Mouse (Mus musculus): Measurements from ENCODE around the gene Sgip1.

The Sgip1 gene

GRCm38 (mm10) chr4:102741287-102741686, at the start of gene Sgip1:
Gene Sgip1, plus strand, starts transcription at chr4:102741297.
- TF ChIP-seq POU5F1 (IDR thresholded peaks at IDR 0.05; ENCODE audit: borderline replicate concordance, low read length), result no peak
- no peak for TF ChIP-seq NANOG (IDR thresholded peaks at IDR 0.05; ENCODE audit: borderline replicate concordance, low read length)
- TF ChIP-seq CTCF (conservative IDR thresholded peaks at IDR 0.05; ENCODE audit: low read length), result no peak
- H3K4me1 ChIP-seq (replicated peaks; ENCODE audit: low read depth, low read length), result no peaks in the 10 kb centered on the region
- H3K27me3 ChIP-seq (ENCODE audit: insufficient read depth, low read length), result 0 out of 2 replicates have a peak, but pooled peaks cover 3% of the 10 kb centered on the region
- H3K9me3 ChIP-seq (ENCODE audit: low read length), result no peaks in the 10 kb centered on the region
- no peak within 1 kb of the TSS for H3K4me3 ChIP-seq (replicated peaks; ENCODE audit: low read length)
- no peaks in the 10 kb centered on the region for H3K36me3 ChIP-seq (ENCODE audit: insufficient read depth, low read length)

GRCm38 (mm10) chr4:102691402-102691801, 49.7 kb upstream of the Sgip1 start:
- Histone ChIP-seq H3K4me1 (replicated peaks; ENCODE audit: low read depth, low read length) (no peaks in the 10 kb centered on the region), H3K36me3 (ENCODE audit: insufficient read depth, low read length) (no peaks in the 10 kb centered on the region), H3K27me3 (ENCODE audit: insufficient read depth, low read length) (no peaks in the 10 kb centered on the region), H3K9me3 (ENCODE audit: low read length) (no peaks in the 10 kb centered on the region), H3K4me3 (replicated peaks; ENCODE audit: low read length) (no peak overlapping the region)
- TF ChIP-seq NANOG (IDR thresholded peaks at IDR 0.05; ENCODE audit: borderline replicate concordance, low read length) (no peak), POU5F1 (IDR thresholded peaks at IDR 0.05; ENCODE audit: borderline replicate concordance, low read length) (no peak), CTCF (conservative IDR thresholded peaks at IDR 0.05; ENCODE audit: low read length) (no peak)

- TF ChIP-seq CTCF (conservative IDR thresholded peaks at IDR 0.05; ENCODE audit: low read length), result no peak
- TF ChIP-seq POU5F1 (IDR thresholded peaks at IDR 0.05; ENCODE audit: borderline replicate concordance, low read length), result no peak
- no peak for TF ChIP-seq NANOG (IDR thresholded peaks at IDR 0.05; ENCODE audit: borderline replicate concordance, low read length)
- H3K36me3 ChIP-seq (ENCODE audit: insufficient read depth, low read length), result no peaks in the 10 kb centered on the region
- H3K27me3 ChIP-seq (ENCODE audit: insufficient read depth, low read length), result no peaks in the 10 kb centered on the region
- no peak overlapping the region for H3K4me3 ChIP-seq (replicated peaks; ENCODE audit: low read length)
- no peaks in the 10 kb centered on the region for H3K4me1 ChIP-seq (replicated peaks; ENCODE audit: low read depth, low read length)
- no peaks in the 10 kb centered on the region for H3K9me3 ChIP-seq (ENCODE audit: low read length)
These were observed 43.1 kb upstream of the Sgip1 start for GRCm38 (mm10) chr4:102697966-102698365.

- TF ChIP-seq NANOG (IDR thresholded peaks at IDR 0.05; ENCODE audit: borderline replicate concordance, low read length), result no peak
- no peak for TF ChIP-seq CTCF (conservative IDR thresholded peaks at IDR 0.05; ENCODE audit: low read length)
- TF ChIP-seq POU5F1 (IDR thresholded peaks at IDR 0.05; ENCODE audit: borderline replicate concordance, low read length), result no peak
- Histone ChIP-seq H3K36me3 (ENCODE audit: insufficient read depth, low read length) (no peaks in the 10 kb centered on the region), H3K27me3 (ENCODE audit: insufficient read depth, low read length) (no peaks in the 10 kb centered on the region), H3K9me3 (ENCODE audit: low read length) (no peaks in the 10 kb centered on the region), H3K4me1 (replicated peaks; ENCODE audit: low read depth, low read length) (no peaks in the 10 kb centered on the region), H3K4me3 (replicated peaks; ENCODE audit: low read length) (no peak overlapping the region)
These were observed 29.4 kb upstream of the Sgip1 start for GRCm38 (mm10) chr4:102711731-102712130.

GRCm38 (mm10) chr4:102715532-102715931, 25.6 kb upstream of the Sgip1 start:
- H3K4me1 ChIP-seq (replicated peaks; ENCODE audit: low read depth, low read length), result no peaks in the 10 kb centered on the region
- no peaks in the 10 kb centered on the region for H3K9me3 ChIP-seq (ENCODE audit: low read length)
- no peak overlapping the region for H3K4me3 ChIP-seq (replicated peaks; ENCODE audit: low read length)
- H3K36me3 ChIP-seq (ENCODE audit: insufficient read depth, low read length), result no peaks in the 10 kb centered on the region
- no peaks in the 10 kb centered on the region for H3K27me3 ChIP-seq (ENCODE audit: insufficient read depth, low read length)
- TF ChIP-seq NANOG (IDR thresholded peaks at IDR 0.05; ENCODE audit: borderline replicate concordance, low read length) (no peak), CTCF (conservative IDR thresholded peaks at IDR 0.05; ENCODE audit: low read length) (no peak), POU5F1 (IDR thresholded peaks at IDR 0.05; ENCODE audit: borderline replicate concordance, low read length) (no peak)

GRCm38 (mm10) chr4:102717123-102717828, 23.8 kb upstream of the Sgip1 start:
- TF ChIP-seq POU5F1 (IDR thresholded peaks at IDR 0.05; ENCODE audit: borderline replicate concordance, low read length) (no peak), CTCF (conservative IDR thresholded peaks at IDR 0.05; ENCODE audit: low read length) (no peak), NANOG (IDR thresholded peaks at IDR 0.05; ENCODE audit: borderline replicate concordance, low read length) (no peak)

GRCm38 (mm10) chr4:102719535-102719934, 21.6 kb upstream of the Sgip1 start:
- no peaks in the 10 kb centered on the region for H3K27me3 ChIP-seq (ENCODE audit: insufficient read depth, low read length)
- H3K9me3 ChIP-seq (ENCODE audit: low read length), result no peaks in the 10 kb centered on the region
- H3K4me1 ChIP-seq (replicated peaks; ENCODE audit: low read depth, low read length), result no peaks in the 10 kb centered on the region
- TF ChIP-seq CTCF (conservative IDR thresholded peaks at IDR 0.05; ENCODE audit: low read length) (peak; percentile 45), NANOG (IDR thresholded peaks at IDR 0.05; ENCODE audit: borderline replicate concordance, low read length) (no peak)
- no peaks in the 10 kb centered on the region for H3K36me3 ChIP-seq (ENCODE audit: insufficient read depth, low read length)
- H3K4me3 ChIP-seq (replicated peaks; ENCODE audit: low read length), result no peak overlapping the region

More at GRCm38 (mm10) chr4:102717123-102717828, 23.8 kb upstream of the Sgip1 start:
- H3K27me3 ChIP-seq (ENCODE audit: insufficient read depth, low read length), result no peaks in the 10 kb centered on the region
- H3K36me3 ChIP-seq (ENCODE audit: insufficient read depth, low read length), result no peaks in the 10 kb centered on the region
- no peaks in the 10 kb centered on the region for H3K9me3 ChIP-seq (ENCODE audit: low read length)
- no peaks in the 10 kb centered on the region for H3K4me1 ChIP-seq (replicated peaks; ENCODE audit: low read depth, low read length)
- H3K4me3 ChIP-seq (replicated peaks; ENCODE audit: low read length), result no peak overlapping the region

- no peaks in the 10 kb centered on the region for H3K36me3 ChIP-seq (ENCODE audit: insufficient read depth, low read length)
- TF ChIP-seq NANOG (IDR thresholded peaks at IDR 0.05; ENCODE audit: borderline replicate concordance, low read length) (no peak), POU5F1 (IDR thresholded peaks at IDR 0.05; ENCODE audit: borderline replicate concordance, low read length) (no peak), CTCF (conservative IDR thresholded peaks at IDR 0.05; ENCODE audit: low read length) (no peak)
- H3K27me3 ChIP-seq (ENCODE audit: insufficient read depth, low read length), result no peaks in the 10 kb centered on the region
- no peaks in the 10 kb centered on the region for H3K4me1 ChIP-seq (replicated peaks; ENCODE audit: low read depth, low read length)
- no peaks in the 10 kb centered on the region for H3K9me3 ChIP-seq (ENCODE audit: low read length)
- H3K4me3 ChIP-seq (replicated peaks; ENCODE audit: low read length), result no peak overlapping the region
These were observed 21.1 kb upstream of the Sgip1 start for GRCm38 (mm10) chr4:102719951-102720350.

- TF ChIP-seq NANOG (IDR thresholded peaks at IDR 0.05; ENCODE audit: borderline replicate concordance, low read length) (no peak), CTCF (conservative IDR thresholded peaks at IDR 0.05; ENCODE audit: low read length) (peak; percentile 63)
These were observed 16.7 kb upstream of the Sgip1 start for GRCm38 (mm10) chr4:102724442-102724841.

More at GRCm38 (mm10) chr4:102724442-102724841, 16.7 kb upstream of the Sgip1 start:
- Histone ChIP-seq H3K9me3 (ENCODE audit: low read length) (no peaks in the 10 kb centered on the region), H3K27me3 (ENCODE audit: insufficient read depth, low read length) (no peaks in the 10 kb centered on the region), H3K4me3 (replicated peaks; ENCODE audit: low read length) (no peak overlapping the region), H3K36me3 (ENCODE audit: insufficient read depth, low read length) (no peaks in the 10 kb centered on the region), H3K4me1 (replicated peaks; ENCODE audit: low read depth, low read length) (no peaks in the 10 kb centered on the region)
